Mouse (Mus musculus) thymus, postnatal 0 days (tissue): Measurements from ENCODE around the gene Slc25a47. TPM values are rescaled to one million over a fixed set of nuclear protein-coding genes. Genes with fewer than 3 reads are reported as not detected.
"Not testable (repeated sequence)": the region's sequence is repeated elsewhere in the genome, so short reads cannot be mapped to it uniquely, and the experiment has no call there.

Source experiments
- DNase-seq: peaks from one replicate; pipeline ENCODE4 v3.0.0-alpha.2; 2015; ENCODE audit warnings: low spot score
- polyA plus RNA-seq: library from polyadenylated mRNA; unstranded; fragments of >200 nt; fragmentation: Nextera tagmentation; extraction: Ambion mirVana; gene quantifications from 2 replicates; pipeline ENCODE4 v1.2.1, GENCODE M21; 2015

Gene Slc25a47
- polyA plus RNA-seq, 1 experiment from 2014 or later, result 7.3 TPM

- no peak for DNase-seq
Measured at GRCm38 (mm10) chr12:108826282-108826957, 9.4 kb upstream of the Slc25a47 start.

DNA sequence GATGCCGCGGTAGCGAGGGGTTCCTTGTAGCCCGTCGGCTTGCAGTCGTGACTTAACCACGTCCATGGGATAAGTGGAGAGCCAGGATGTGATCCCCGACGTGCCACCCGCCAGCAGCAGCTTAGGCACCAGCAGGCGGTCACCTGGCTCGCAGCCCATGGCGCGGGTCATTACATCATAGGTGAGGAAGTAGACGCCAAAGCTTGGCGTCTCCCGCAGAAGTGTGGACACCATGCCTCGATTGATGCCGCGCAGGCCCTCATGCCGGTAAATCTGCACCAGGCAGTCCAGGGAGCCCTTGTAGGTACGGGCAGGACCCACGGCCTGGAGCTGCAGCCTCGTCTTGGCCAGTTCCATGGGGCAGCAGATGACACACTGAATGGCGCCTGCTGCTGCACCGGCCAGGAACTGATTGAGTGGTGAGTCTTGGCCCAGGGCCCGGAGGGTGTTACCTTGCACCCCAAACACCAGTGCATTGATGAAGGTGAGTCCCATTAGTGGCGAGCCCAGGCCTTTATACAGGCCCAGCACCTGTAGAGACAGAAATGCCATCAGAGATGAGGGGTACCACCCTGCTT is 8.8 kb upstream of the Slc25a47 start:
- DNase-seq, result no peak

DNA sequence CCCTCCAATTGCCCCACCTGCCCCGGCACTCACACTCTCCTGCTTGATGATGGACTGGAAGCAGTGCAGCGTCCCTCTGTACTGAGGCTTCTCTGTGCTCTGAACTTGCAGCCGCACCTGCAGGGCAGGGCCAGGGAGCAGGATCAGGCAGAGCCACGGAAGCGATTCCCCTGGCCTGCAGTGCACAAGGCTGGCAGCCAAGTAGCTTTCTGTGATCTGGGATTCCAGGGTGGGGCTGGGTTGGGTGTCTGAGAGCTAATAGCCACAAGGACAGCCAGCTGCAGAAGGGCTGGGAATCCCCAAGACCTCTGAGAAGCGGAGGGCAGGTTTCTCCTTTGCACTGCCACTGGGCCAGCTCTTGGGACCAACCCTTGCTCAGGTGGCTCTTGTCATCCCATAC is 8.2 kb upstream of the Slc25a47 start:
- no peak for DNase-seq

DNA sequence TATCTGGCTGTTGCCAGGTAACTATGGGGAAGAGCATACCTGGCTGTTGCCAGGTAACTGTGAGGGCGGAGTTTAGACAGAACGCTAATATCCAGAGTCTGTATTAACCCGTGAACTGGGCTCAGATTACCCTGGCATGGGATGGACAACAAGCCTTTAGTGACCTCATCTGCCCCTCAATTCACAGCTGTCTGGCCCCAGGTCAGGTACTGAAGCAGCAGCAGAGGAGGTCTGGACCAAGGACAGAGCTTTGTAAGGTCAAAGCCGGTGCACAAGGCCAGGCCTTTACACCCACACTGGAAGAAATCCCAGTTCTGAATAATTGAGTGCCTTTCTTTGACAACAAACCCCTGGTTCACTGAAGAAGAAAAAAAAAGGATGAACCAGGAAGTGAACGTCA is 6.2 kb upstream of the Slc25a47 start:
- DNase-seq, result no peak

DNA sequence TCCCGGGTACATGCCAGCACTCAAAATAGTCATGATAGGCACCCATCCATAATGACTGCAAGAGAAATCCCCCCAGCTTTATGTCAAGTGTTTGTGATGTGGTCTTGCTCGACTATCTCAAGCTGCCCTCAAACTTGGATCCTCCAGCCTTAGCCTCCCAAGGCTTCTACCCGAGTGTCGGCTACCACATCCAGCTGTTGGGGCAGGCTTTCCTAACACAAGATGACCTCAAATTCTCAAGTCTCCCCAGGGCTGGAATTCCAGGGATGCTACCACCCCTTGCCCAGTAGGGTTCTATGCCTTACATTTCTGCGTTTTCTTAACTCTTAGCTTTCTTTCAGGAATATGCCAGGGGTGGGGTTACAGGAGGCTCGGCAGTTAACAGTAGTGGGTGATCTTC is 5.5 kb upstream of the Slc25a47 start:
- no peak for DNase-seq

DNA sequence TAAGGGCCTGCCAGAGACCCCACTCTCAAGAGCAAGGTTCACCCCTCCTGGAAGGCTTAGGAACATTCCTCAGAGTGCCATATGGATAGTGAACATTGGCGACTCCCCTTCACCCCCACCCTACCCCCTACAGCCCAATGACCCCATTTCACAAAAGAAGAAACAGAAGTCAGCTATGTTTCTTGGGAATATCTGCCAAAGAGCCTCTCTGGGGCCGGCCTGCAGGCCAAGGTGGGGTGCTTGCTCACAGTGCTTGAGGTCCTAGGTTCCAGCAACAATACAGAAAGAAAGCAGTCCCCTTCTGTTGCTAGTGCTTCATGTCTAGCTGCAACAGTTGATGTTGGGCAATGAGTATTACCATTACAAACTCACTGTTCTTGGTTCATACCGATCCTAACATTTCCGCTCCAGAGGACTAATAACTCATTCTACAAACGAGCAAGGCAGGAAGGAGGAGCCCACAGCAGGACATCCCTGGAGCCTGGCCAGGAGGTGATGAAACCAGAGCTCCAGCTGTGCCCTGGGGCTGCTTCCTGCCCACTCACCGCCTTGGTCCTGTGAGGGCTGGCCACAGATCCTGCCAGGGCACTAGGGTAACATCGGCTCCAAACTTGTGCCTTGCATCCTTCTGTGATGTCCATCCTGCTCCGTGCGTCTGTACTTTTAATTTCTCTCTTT is 3.7 kb upstream of the Slc25a47 start:
- no peak for DNase-seq

- DNase-seq, result no peak
Measured at GRCm38 (mm10) chr12:108832851-108833250, 3.0 kb upstream of the Slc25a47 start.

DNA sequence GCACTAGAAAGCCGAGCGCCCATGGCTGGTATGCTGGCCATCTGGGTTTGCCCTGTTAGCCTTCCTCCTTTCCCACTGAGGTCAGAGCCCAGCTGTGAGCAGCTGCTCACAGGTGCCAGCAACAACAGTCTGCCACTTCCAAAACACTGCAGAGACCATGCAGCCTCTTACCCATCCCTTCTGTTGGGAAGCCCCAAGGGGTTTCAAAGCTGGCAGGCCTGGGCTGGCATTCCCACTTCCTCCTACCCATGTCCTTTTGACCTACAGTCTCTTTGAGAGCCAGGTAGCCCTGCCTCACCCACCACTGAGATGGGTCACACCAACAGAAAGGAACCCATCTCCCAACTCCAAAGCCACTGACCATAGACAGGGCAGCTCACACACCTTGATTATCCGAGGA is 2.4 kb upstream of the Slc25a47 start:
- DNase-seq, result no peak

DNA sequence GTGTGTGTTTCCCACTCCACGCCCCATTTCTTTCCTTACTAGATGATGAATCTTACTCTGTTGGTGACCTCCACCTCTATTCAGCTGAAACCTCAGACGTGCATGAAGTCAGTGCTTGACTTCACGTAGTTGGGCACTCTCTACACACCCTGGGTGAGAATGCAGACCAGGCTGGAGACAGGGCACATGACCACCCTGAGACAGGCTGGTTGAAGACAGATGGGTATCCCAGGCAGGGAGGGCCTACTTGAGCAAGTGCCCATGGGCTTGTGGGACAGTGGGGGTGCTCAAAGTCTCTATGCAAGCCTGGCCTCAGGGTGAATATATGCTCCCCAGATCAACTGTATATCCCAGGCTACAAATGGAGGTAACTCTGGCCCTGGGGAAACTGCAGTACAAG is 1.5 kb upstream of the Slc25a47 start:
- DNase-seq, result no peak

DNA sequence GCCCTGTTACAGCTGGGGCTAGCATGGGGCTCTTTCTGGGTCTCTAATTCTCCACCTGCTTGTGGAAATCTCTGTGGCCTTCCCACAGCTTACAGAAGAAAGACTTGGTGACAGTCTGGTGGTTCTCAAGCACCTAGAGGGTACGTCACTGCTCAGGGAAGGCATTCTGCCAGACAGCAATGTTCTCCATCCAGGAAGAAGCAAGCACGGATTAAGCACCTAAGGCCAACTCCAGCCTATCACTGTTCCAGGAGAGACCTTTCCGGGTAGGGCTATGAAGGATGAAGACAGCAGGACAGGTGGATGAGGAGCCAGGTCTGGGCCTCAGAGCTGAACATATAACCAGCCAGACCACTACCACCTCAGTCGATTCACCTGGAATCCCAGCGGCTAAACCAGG is 1.1 kb upstream of the Slc25a47 start:
- no peak for DNase-seq

GRCm38 (mm10) chr12:108835208-108835839 is 522 bp upstream of the Slc25a47 start:
- no peak for DNase-seq

GRCm38 (mm10) chr12:108836722-108837121 is 876 bp downstream of the Slc25a47 start:
- DNase-seq, result no peak

GRCm38 (mm10) chr12:108841181-108841580 is 5.3 kb downstream of the Slc25a47 start:
- DNase-seq, result no peak

DNA sequence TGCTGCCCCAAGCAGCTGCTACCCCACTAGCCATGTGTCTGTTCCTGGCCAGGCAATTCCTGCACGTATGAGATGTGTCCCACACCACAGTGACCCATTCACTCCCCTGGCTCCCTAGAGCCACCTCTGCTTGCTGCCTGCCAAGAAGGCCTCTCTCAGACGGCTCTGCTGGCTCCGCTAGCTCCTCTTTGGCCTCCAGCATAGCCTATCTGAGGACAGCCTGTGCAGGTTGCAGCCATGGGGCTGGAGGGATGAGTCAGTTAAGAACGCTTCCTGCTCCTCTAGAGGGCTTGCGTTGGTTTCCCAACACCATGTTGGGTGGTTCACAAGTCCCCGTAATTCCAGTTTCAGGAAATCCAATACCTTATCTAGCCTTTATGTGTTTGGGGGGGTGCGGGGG is 6.8 kb downstream of the Slc25a47 start:
- no peak for DNase-seq

- DNase-seq, result not testable (repeated sequence)
Measured at GRCm38 (mm10) chr12:108848033-108848432, 12.2 kb downstream of the Slc25a47 start.

DNA sequence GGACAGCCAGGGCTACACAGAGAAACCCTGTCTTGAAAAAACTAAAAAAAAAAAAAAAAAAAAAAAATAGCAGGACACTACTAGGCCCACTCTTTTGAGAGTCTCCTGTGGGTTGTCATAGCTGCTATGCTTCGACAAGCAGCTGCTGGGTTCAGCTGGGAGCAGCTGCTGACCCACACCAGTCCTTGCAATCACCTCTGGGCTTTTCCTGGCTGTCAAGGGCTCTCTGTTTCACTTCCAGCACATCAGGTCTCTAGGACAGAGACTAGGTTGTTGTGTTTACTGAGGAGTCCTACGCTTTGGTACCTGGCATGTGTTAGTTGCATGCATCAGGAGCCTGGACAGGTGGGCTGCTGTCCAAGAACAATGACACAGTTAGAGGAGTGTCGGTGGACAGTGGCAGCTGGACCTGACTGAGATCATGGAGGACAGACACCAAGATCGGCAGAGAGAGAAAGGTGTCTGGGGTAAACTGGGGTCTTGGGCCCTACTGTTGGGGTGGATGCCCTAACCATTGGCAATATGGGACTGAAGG is 13.7 kb downstream of the Slc25a47 start:
- DNase-seq, result no peak

- DNase-seq, result no peak
Measured at GRCm38 (mm10) chr12:108850129-108850528, 14.3 kb downstream of the Slc25a47 start.

DNA sequence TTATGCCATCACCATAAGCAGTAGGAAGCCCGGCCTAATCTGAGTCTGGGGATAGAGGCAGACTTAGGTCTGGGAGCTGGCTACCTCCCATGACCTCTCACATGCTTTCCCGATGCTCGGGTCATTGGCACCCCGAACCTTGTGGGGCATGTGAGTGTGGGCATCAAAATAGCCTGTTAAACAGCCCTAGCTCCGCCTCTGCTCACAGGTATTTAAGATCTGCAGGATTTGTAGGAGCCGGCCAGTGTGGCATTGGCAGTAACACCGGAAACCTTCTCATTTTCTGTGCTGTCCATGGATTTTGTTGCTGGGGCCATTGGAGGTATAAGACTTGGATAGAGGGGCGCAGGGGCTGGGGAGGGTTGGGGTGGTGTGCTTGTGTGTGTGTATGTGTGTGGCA is 15.0 kb downstream of the Slc25a47 start:
- DNase-seq, result no peak

- DNase-seq, result no peak
Measured at GRCm38 (mm10) chr12:108852822-108853221, 17.0 kb downstream of the Slc25a47 start.

DNA sequence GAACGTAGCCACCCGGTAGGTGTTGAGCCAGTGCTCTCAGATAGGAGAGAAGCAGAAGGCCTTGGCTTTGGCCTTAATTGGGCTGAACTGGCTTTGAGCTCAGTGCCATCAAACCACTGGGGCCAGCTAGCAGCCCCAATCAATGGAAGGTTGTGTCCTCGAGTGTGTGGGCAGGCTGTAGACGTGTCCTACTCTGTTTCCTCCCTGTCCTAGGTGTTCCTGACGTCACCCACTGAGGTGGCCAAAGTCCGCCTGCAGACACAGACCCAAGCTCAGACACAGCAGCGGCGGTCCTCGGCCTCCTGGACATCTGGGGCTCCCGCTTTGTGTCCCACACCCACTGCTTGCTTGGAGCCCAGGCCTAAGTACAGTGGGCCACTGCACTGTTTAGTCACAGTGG is 19.2 kb downstream of the Slc25a47 start:
- no peak for DNase-seq

GRCm38 (mm10) chr12:108856186-108856585 is 20.3 kb downstream of the Slc25a47 start:
- DNase-seq, result no peak

GRCm38 (mm10) chr12:108857109-108857508 is 21.3 kb downstream of the Slc25a47 start:
- no peak for DNase-seq
